Comparison of ENCODE assay signal across 8 mouse cellular contexts in the genomic region with DNA sequence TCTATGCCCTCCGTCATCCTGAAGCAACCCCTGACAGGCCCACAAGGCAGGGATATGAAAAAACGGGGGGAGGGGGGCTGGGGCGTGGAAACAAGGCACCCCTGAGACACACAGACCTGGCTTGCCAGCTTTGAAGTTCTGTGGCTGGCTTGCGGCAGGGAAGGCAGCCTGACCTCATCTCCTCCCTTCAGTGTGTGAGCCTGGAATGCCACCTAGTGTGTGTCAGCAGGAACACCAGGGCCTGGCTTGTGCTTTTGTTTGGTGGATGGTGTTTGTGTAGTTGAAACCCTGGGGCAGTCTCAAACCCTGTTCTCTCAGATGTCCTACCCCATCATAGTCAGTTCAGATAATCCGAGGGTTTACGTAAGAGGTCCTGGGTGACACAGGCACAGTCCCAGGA.
A peak's percentile ranks its signal among the peaks of the same experiment; 100 is the strongest.
DNase-seq lines count a peak whose midpoint lies in the region; ATAC-seq and TF ChIP-seq lines count a peak whose summit lies in the region.
"Had no signal": no experiment of that assay in that cellular context is flagged by ENCODE, and none has a peak within 500 bp of the region (broad histone marks: within the 10 kb centered on the region; RNA-seq: fewer than 3 reads in every experiment).

No protein-coding gene starts in this region.

- H3K4me2 ChIP-seq in hindbrain, postnatal 0 days (ENCODE audit: low read depth, low read length): no peak overlapping the region
- H3K4me2 ChIP-seq in midbrain, embryonic 12.5 days (replicated peaks): no peak overlapping the region
- H3K4me2 ChIP-seq in stomach, embryonic 16.5 days (ENCODE audit: low read depth, low read length): no peak overlapping the region

- H3K9me3 ChIP-seq in hindbrain, postnatal 0 days (ENCODE audit: low read length): no peaks in the 10 kb centered on the region
- H3K9me3 ChIP-seq in midbrain, embryonic 12.5 days: no peaks in the 10 kb centered on the region
- no peaks in the 10 kb centered on the region for H3K9me3 ChIP-seq in stomach, embryonic 16.5 days (replicated peaks; ENCODE audit: control insufficient read depth, low read length)
- H3K9me3 ChIP-seq: megakaryocyte, embryonic 14.5 days had no signal

- no peaks in the 10 kb centered on the region for H3K36me3 ChIP-seq in hindbrain, postnatal 0 days (ENCODE audit: insufficient read depth, low read length)
- H3K36me3 ChIP-seq in midbrain, embryonic 12.5 days: no peaks in the 10 kb centered on the region
- H3K36me3 ChIP-seq in stomach, embryonic 16.5 days (ENCODE audit: control insufficient read depth, insufficient read depth, low read length): no peaks in the 10 kb centered on the region

- ATAC-seq in hindbrain, postnatal 0 days: peak; percentile 93
- peak; percentile 82 for ATAC-seq in midbrain, embryonic 12.5 days (ENCODE audit: low FRiP score, low read depth)
- peak; percentile 72 for ATAC-seq in stomach, embryonic 16.5 days (ENCODE audit: insufficient read depth, low FRiP score)

- no peak overlapping the region for H3K9ac ChIP-seq in hindbrain, postnatal 0 days (replicated peaks; ENCODE audit: low read length)
- no peak overlapping the region for H3K9ac ChIP-seq in midbrain, embryonic 12.5 days (replicated peaks)
- H3K9ac ChIP-seq in stomach, embryonic 16.5 days (ENCODE audit: low read length): 0 out of 2 replicates have a peak overlapping the region, but pooled peaks have one; percentile 23

- DNase-seq in T-cell, adult 2 months (ENCODE audit: low spot score): peak; percentile 16
- DNase-seq in cerebellum, postnatal 14 days: peak; percentile 78 to 81
- peak; percentile 64 to 81 for DNase-seq in frontal cortex, postnatal 36 days (ENCODE audit: low spot score in 2 of 2)
- peak; percentile 90 for DNase-seq in hindbrain, postnatal 0 days (ENCODE audit: low spot score)
- peak; percentile 69 to 70 for DNase-seq in left cerebral cortex, adult 2 months (ENCODE audit: extremely low spot score in 1 of 2, low spot score in 2 of 2)

- no peak overlapping the region for H3K27ac ChIP-seq in hindbrain, postnatal 0 days
- H3K27ac ChIP-seq in left cerebral cortex, adult 2 months: no peak overlapping the region
- no peak overlapping the region for H3K27ac ChIP-seq in midbrain, embryonic 12.5 days (replicated peaks)
- H3K27ac ChIP-seq in stomach, embryonic 16.5 days (ENCODE audit: low read length): no peak overlapping the region

- H3K4me3 ChIP-seq in hindbrain, postnatal 0 days (ENCODE audit: low read length): no peak overlapping the region
- no peak overlapping the region for H3K4me3 ChIP-seq in left cerebral cortex, adult 2 months
- H3K4me3 ChIP-seq in midbrain, embryonic 12.5 days: no peak overlapping the region
- H3K4me3 ChIP-seq in stomach, embryonic 16.5 days (replicated peaks; ENCODE audit: low read length): no peak overlapping the region
- H3K4me3 ChIP-seq: megakaryocyte, embryonic 14.5 days had no signal

- no peaks in the 10 kb centered on the region for H3K4me1 ChIP-seq in hindbrain, postnatal 0 days (ENCODE audit: insufficient read depth, low read length)
- H3K4me1 ChIP-seq in midbrain, embryonic 12.5 days: no peaks in the 10 kb centered on the region; the same call in 1 of the 2 replicates
- H3K4me1 ChIP-seq in stomach, embryonic 16.5 days (ENCODE audit: control insufficient read depth, insufficient read depth, low read length): 0 out of 2 replicates have a peak, but pooled peaks cover 4% of the 10 kb centered on the region
- H3K4me1 ChIP-seq: megakaryocyte, embryonic 14.5 days had no signal

- TF ChIP-seq CTCF in hindbrain, postnatal 0 days (IDR thresholded peaks at IDR 0.05; ENCODE audit: low read depth): peak; percentile 99
- TF ChIP-seq CTCF in left cerebral cortex, adult 2 months (IDR thresholded peaks at IDR 0.05): peak; percentile 93

- H3K27me3 ChIP-seq in hindbrain, postnatal 0 days (ENCODE audit: insufficient read depth, low read length): no peaks in the 10 kb centered on the region
- H3K27me3 ChIP-seq in midbrain, embryonic 12.5 days: peaks cover 30% of the 10 kb centered on the region
- H3K27me3 ChIP-seq in stomach, embryonic 16.5 days (ENCODE audit: control insufficient read depth, insufficient read depth, low read length): no peaks in the 10 kb centered on the region

- 18% methylated on average over 6 of the region's 6 CpGs for WGBS in hindbrain, postnatal 0 days
- 18% methylated on average over 6 of the region's 6 CpGs for WGBS in midbrain, embryonic 12.5 days
- WGBS in stomach, embryonic 16.5 days: 19% methylated on average over 6 of the region's 6 CpGs

- intact Hi-C loops in left cerebral cortex, adult 2 months (cut with DNase I): loop anchor here (2.0 to 10.0 kb wide), 6 partner anchors 179 to 1822 kb away; no protein-coding TSS in a partner anchor

Comparison
In these comparisons a context has a peak if more than half of its experiments do, and no peak if none do; other contexts are left out.
1. DNase-seq: peak in every context shown above with its lines; median percentile 90 in hindbrain, postnatal 0 days; 80 in cerebellum, postnatal 14 days; 72 in frontal cortex, postnatal 36 days; 70 in left cerebral cortex, adult 2 months; 16 in T-cell, adult 2 months.